21 mouse cellular contexts compared by ENCODE assay signal in the genomic region with DNA sequence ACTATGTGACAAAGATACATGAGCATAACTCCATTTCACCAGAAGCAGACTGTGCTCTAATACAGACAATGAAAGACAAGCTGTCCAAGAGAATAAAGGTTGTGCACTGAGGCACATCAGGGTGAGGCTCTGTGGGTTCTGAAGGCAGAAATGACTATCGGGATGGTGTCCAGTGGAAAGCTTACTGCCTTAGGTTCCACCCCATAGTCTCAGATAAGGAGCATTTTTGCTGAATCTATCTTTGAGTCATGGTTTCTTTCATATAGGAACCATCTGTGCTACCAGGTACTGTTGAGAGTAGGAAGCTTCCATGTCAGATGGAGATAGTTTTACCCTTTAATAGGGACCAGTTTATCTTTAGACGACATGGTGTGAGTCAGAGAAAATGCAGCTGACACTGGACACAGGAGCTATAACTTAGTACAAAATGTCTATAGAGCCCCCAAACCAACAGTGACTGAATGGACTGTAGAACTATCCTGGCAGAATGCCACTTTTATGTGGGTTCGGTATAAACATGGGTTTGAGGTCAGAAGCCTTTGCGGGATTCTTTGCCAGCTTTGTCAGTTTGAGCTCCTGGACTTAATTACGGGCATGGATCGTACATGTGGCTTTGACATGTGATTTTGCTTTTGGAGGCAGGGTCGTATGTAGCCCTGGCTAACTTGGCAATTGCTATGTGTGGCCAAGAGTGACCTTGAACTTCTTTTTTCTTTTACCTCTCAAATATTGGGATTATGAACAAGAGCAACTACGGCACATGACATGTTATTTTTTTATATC. TPM values are rescaled to one million over a fixed set of nuclear protein-coding genes. Genes with fewer than 3 reads are reported as not detected.
"Had no signal": no experiment of that assay in that cellular context is flagged by ENCODE, and none has a peak within 500 bp of the region (broad histone marks: within the 10 kb centered on the region; RNA-seq: fewer than 3 reads in every experiment).

No protein-coding gene starts in this region.

- H3K27ac ChIP-seq: lung, embryonic 15.5 days; midbrain, embryonic 10.5 days; midbrain, embryonic 12.5 days; neural tube, embryonic 13.5 days; neural tube, embryonic 15.5 days had no signal

- H3K9ac ChIP-seq: lung, embryonic 15.5 days; midbrain, embryonic 12.5 days; neural tube, embryonic 13.5 days; neural tube, embryonic 15.5 days had no signal

- H3K4me2 ChIP-seq: lung, embryonic 15.5 days; midbrain, embryonic 12.5 days; neural tube, embryonic 13.5 days; neural tube, embryonic 15.5 days had no signal

- H3K9me3 ChIP-seq: lung, embryonic 15.5 days; midbrain, embryonic 12.5 days; neural tube, embryonic 13.5 days had no signal

- H3K4me1 ChIP-seq: lung, embryonic 15.5 days; midbrain, embryonic 10.5 days; midbrain, embryonic 12.5 days; neural tube, embryonic 13.5 days; neural tube, embryonic 15.5 days had no signal

- H3K4me3 ChIP-seq: lung, embryonic 15.5 days; midbrain, embryonic 10.5 days; midbrain, embryonic 12.5 days; myocyte; neural tube, embryonic 13.5 days; neural tube, embryonic 15.5 days had no signal

- DNase-seq: lung, adult 18-20 months; lung, postnatal 4 days; midbrain, embryonic 14.5 days; retina, postnatal 1 day; right cerebral cortex, adult 18-20 months; right cerebral cortex, postnatal 25 days; right cerebral cortex, postnatal 4 days; spleen, adult 18-20 months; thymus, adult 18-20 months; thymus, postnatal 14 days; thymus, postnatal 36 days had no signal

- H3K27me3 ChIP-seq: lung, embryonic 15.5 days; midbrain, embryonic 12.5 days; neural tube, embryonic 13.5 days; neural tube, embryonic 15.5 days had no signal

- ATAC-seq: lung, postnatal 0 days; midbrain, embryonic 16.5 days had no signal

- H3K36me3 ChIP-seq: lung, embryonic 15.5 days; midbrain, embryonic 10.5 days; midbrain, embryonic 12.5 days; neural tube, embryonic 13.5 days; neural tube, embryonic 15.5 days had no signal

RNA-seq across cellular contexts. Expression of a gene that starts 0.7 kb away (rescaled TPM):
- polyA plus RNA-seq: myocyte; neural tube, embryonic 11.5 days; neural tube, embryonic 13.5 days; small intestine, adult 2 months had no signal

RNA-seq across cellular contexts. Expression of a gene that starts 23.2 kb away (rescaled TPM):
- polyA plus RNA-seq: myocyte; neural tube, embryonic 13.5 days had no signal
